Comparison of ENCODE assay signal across 7 mouse cellular contexts in the genomic region with DNA sequence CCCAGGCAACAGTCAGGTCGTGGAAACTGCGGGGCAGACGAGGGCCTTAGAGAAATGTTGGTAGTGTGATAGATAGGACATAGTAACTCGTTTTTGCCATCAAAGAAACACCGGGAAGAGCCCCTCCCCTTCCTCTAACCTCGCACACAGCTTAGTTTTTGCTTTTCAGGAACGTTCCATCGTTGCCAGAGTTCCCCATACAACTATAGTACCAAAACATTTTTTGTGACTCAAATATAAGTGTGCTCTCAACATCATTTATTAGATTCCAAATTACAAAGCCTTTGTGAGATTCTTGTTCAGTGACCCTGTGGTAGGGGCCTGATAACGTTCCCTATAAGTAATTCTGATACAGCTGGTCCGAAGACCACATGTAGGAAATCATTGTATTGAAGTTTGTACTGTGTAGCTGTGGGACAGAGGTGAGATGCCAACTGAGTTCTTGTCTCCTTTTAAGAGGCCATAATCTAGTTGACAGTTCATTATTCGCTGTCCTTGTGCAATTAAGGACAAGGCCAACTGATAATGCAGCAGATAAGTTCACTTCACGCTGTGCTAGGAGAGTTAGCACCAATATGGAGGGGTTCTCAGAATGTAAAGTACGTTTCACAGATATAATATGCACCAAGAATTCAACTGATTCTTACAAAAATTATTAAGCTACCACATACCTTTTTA. TPM values are rescaled to one million over a fixed set of nuclear protein-coding genes. Genes with fewer than 3 reads are reported as not detected.
DNase-seq lines count a peak whose midpoint lies in the region; ATAC-seq and TF ChIP-seq lines count a peak whose summit lies in the region.

No protein-coding gene starts in this region.

- no peak for ATAC-seq in lung, embryonic 14.5 days (ENCODE audit: insufficient read depth)
- no peak for ATAC-seq in embryonic facial prominence, embryonic 14.5 days (ENCODE audit: low read depth)
- ATAC-seq in intestine, postnatal 0 days, result no peak
- ATAC-seq in neural tube, embryonic 15.5 days (ENCODE audit: low FRiP score), result no peak

- H3K9ac ChIP-seq in lung, embryonic 14.5 days, result peak overlapping the region; percentile 62
- H3K9ac ChIP-seq in embryonic facial prominence, embryonic 14.5 days (ENCODE audit: low read depth, low read length), result peak overlapping the region; percentile 81
- H3K9ac ChIP-seq in intestine, postnatal 0 days (ENCODE audit: low read depth, low read length), result peak overlapping the region; percentile 57; the same call in 1 of the 2 replicates
- peak overlapping the region; percentile 78 for H3K9ac ChIP-seq in neural tube, embryonic 15.5 days (replicated peaks)

- intact Hi-C loops in left cerebral cortex, postnatal 4 days (cut with DNase I), result no loop called here

- peak overlapping the region; percentile 71 for H3K4me2 ChIP-seq in lung, embryonic 14.5 days
- H3K4me2 ChIP-seq in embryonic facial prominence, embryonic 14.5 days (ENCODE audit: low read depth, low read length), result peak overlapping the region; percentile 58
- peak overlapping the region; percentile 69 for H3K4me2 ChIP-seq in intestine, postnatal 0 days (replicated peaks; ENCODE audit: low read depth)
- peak overlapping the region; percentile 54 for H3K4me2 ChIP-seq in neural tube, embryonic 15.5 days

- H3K27ac ChIP-seq in lung, embryonic 14.5 days (ENCODE audit: low read depth), result peak overlapping the region; percentile 89
- peak overlapping the region; percentile 95 for H3K27ac ChIP-seq in embryonic facial prominence, embryonic 14.5 days (replicated peaks; ENCODE audit: low read depth, low read length)
- peak overlapping the region; percentile 74 for H3K27ac ChIP-seq in intestine, postnatal 0 days (ENCODE audit: low read depth, low read length)
- H3K27ac ChIP-seq in neural tube, embryonic 15.5 days (replicated peaks), result peak overlapping the region; percentile 99

- peaks cover 26% of the 10 kb centered on the region for H3K36me3 ChIP-seq in lung, embryonic 14.5 days (ENCODE audit: insufficient read depth)
- peaks cover 19% of the 10 kb centered on the region for H3K36me3 ChIP-seq in embryonic facial prominence, embryonic 14.5 days (ENCODE audit: control insufficient read depth, insufficient read depth, low read length)
- peaks cover 7% of the 10 kb centered on the region; the same call in 1 of the 2 replicates for H3K36me3 ChIP-seq in intestine, postnatal 0 days (ENCODE audit: control insufficient read depth, insufficient read depth)
- peaks cover 8% of the 10 kb centered on the region; the same call in 1 of the 2 replicates for H3K36me3 ChIP-seq in neural tube, embryonic 15.5 days

- H3K4me1 ChIP-seq in lung, embryonic 14.5 days (ENCODE audit: insufficient read depth), result peaks cover 23% of the 10 kb centered on the region
- H3K4me1 ChIP-seq in embryonic facial prominence, embryonic 14.5 days (ENCODE audit: control insufficient read depth, insufficient read depth, low read length), result peaks cover 30% of the 10 kb centered on the region
- H3K4me1 ChIP-seq in intestine, postnatal 0 days (replicated peaks; ENCODE audit: control insufficient read depth, insufficient read depth, low read length), result peaks cover 10% of the 10 kb centered on the region; the same call in 1 of the 2 replicates
- H3K4me1 ChIP-seq in neural tube, embryonic 15.5 days, result peaks cover 38% of the 10 kb centered on the region

- DNase-seq in lung, embryonic 14.5 days, result no peak
- no peak for DNase-seq in lung, postnatal 36 days
- no peak for DNase-seq in embryonic facial prominence, embryonic 14.5 days (ENCODE audit: low spot score)
- DNase-seq in left cerebral cortex, postnatal 4 days, result no peak
- no peak for DNase-seq in layer of hippocampus, adult 8-10 months (ENCODE audit: low spot score in 2 of 2)

- H3K4me3 ChIP-seq in lung, embryonic 14.5 days (ENCODE audit: low read depth, low read length), result peak overlapping the region; percentile 84
- H3K4me3 ChIP-seq in embryonic facial prominence, embryonic 14.5 days (ENCODE audit: low read depth, low read length), result peak overlapping the region; percentile 94
- H3K4me3 ChIP-seq in intestine, postnatal 0 days (ENCODE audit: low read depth, low read length), result peak overlapping the region; percentile 88
- peak overlapping the region; percentile 96 for H3K4me3 ChIP-seq in neural tube, embryonic 15.5 days (replicated peaks)

- 13% methylated on average over 13 of the region's 13 CpGs for WGBS in lung, embryonic 14.5 days
- WGBS in embryonic facial prominence, embryonic 14.5 days, result 22% methylated on average over 13 of the region's 13 CpGs
- WGBS in intestine, postnatal 0 days, result 12% methylated on average over 13 of the region's 13 CpGs
- 22% methylated on average over 13 of the region's 13 CpGs for WGBS in neural tube, embryonic 15.5 days

- no peak for TF ChIP-seq CTCF in lung, embryonic 14.5 days (IDR thresholded peaks at IDR 0.05; ENCODE audit: low read depth)
- TF ChIP-seq CTCF in intestine, postnatal 0 days (IDR thresholded peaks at IDR 0.05; ENCODE audit: low read depth), result no peak

- H3K27me3 ChIP-seq in lung, embryonic 14.5 days (ENCODE audit: insufficient read depth, low read length), result no peaks in the 10 kb centered on the region
- no peaks in the 10 kb centered on the region for H3K27me3 ChIP-seq in embryonic facial prominence, embryonic 14.5 days (replicated peaks; ENCODE audit: control insufficient read depth, insufficient read depth, low read length)
- H3K27me3 ChIP-seq in intestine, postnatal 0 days (replicated peaks; ENCODE audit: control insufficient read depth, insufficient read depth, low read length), result no peaks in the 10 kb centered on the region
- H3K27me3 ChIP-seq in neural tube, embryonic 15.5 days (replicated peaks), result no peaks in the 10 kb centered on the region

- H3K9me3 ChIP-seq in lung, embryonic 14.5 days (ENCODE audit: low read depth, low read length), result no peaks in the 10 kb centered on the region
- no peaks in the 10 kb centered on the region for H3K9me3 ChIP-seq in embryonic facial prominence, embryonic 14.5 days (ENCODE audit: control insufficient read depth, low read length)
- H3K9me3 ChIP-seq in intestine, postnatal 0 days (ENCODE audit: control insufficient read depth), result no peaks in the 10 kb centered on the region
- no peaks in the 10 kb centered on the region for H3K9me3 ChIP-seq in neural tube, embryonic 15.5 days (replicated peaks)

RNA-seq across cellular contexts. Expression of gene Nfe2l1, which starts 0.9 kb away (rescaled TPM):
- 34.6 and 39.5 TPM in 2 replicates for polyA plus RNA-seq in lung, embryonic 14.5 days (2014; fragmentation: Nextera tagmentation; extraction: Ambion mirVana)
- polyA plus RNA-seq in embryonic facial prominence, embryonic 14.5 days (2014; fragmentation: Nextera tagmentation; extraction: Ambion mirVana), result 54.6 and 56.0 TPM in 2 replicates
- 31.6 and 35.0 TPM in 2 replicates for polyA plus RNA-seq in intestine, postnatal 0 days (2015; fragmentation: Nextera tagmentation; extraction: Ambion mirVana)
- polyA plus RNA-seq in neural tube, embryonic 15.5 days (2015; fragmentation: Nextera tagmentation; extraction: Ambion mirVana), result 71.8 and 78.2 TPM in 2 replicates
- total RNA-seq in left cerebral cortex, postnatal 4 days (2021), result 100 to 1,000 TPM; 108 to 115 TPM
- 100 to 1,000 TPM; 234 to 271 (median 260) TPM for total RNA-seq in layer of hippocampus, adult 8-10 months (2022)

RNA-seq across cellular contexts. Expression of gene Copz2, which starts 19.0 kb away (rescaled TPM):
- 144 and 151 TPM in 2 replicates for polyA plus RNA-seq in lung, embryonic 14.5 days (2014; fragmentation: Nextera tagmentation; extraction: Ambion mirVana)
- 228 and 237 TPM in 2 replicates for polyA plus RNA-seq in embryonic facial prominence, embryonic 14.5 days (2014; fragmentation: Nextera tagmentation; extraction: Ambion mirVana)
- 46.8 and 47.6 TPM in 2 replicates for polyA plus RNA-seq in intestine, postnatal 0 days (2015; fragmentation: Nextera tagmentation; extraction: Ambion mirVana)
- polyA plus RNA-seq in neural tube, embryonic 15.5 days (2015; fragmentation: Nextera tagmentation; extraction: Ambion mirVana), result 29.2 and 42.0 TPM in 2 replicates
- 1 to 10 TPM; 4.1 to 5.9 TPM for total RNA-seq in left cerebral cortex, postnatal 4 days (2021)
- 10 to 100 TPM in 2 of 4 experiments, 1 to 10 TPM in 2; 8.2 to 11.6 (median 9.5) TPM for total RNA-seq in layer of hippocampus, adult 8-10 months (2022)

RNA-seq across cellular contexts. Expression of gene Cbx1, which starts 41.8 kb away (rescaled TPM):
- 103 and 112 TPM in 2 replicates for polyA plus RNA-seq in lung, embryonic 14.5 days (2014; fragmentation: Nextera tagmentation; extraction: Ambion mirVana)
- polyA plus RNA-seq in embryonic facial prominence, embryonic 14.5 days (2014; fragmentation: Nextera tagmentation; extraction: Ambion mirVana), result 80.2 and 82.8 TPM in 2 replicates
- 39.3 and 41.6 TPM in 2 replicates for polyA plus RNA-seq in intestine, postnatal 0 days (2015; fragmentation: Nextera tagmentation; extraction: Ambion mirVana)
- polyA plus RNA-seq in neural tube, embryonic 15.5 days (2015; fragmentation: Nextera tagmentation; extraction: Ambion mirVana), result 60.9 and 69.5 TPM in 2 replicates
- total RNA-seq in left cerebral cortex, postnatal 4 days (2021), result 10 to 100 TPM; 79.3 to 79.5 TPM
- 10 to 100 TPM; 40.1 to 52.0 (median 44.0) TPM for total RNA-seq in layer of hippocampus, adult 8-10 months (2022)

RNA-seq across cellular contexts. Expression of gene Snx11, which starts 53.3 kb away (rescaled TPM):
- 10.3 and 15.7 TPM in 2 replicates for polyA plus RNA-seq in lung, embryonic 14.5 days (2014; fragmentation: Nextera tagmentation; extraction: Ambion mirVana)
- polyA plus RNA-seq in embryonic facial prominence, embryonic 14.5 days (2014; fragmentation: Nextera tagmentation; extraction: Ambion mirVana), result 11.2 and 11.7 TPM in 2 replicates
- polyA plus RNA-seq in intestine, postnatal 0 days (2015; fragmentation: Nextera tagmentation; extraction: Ambion mirVana), result 12.0 and 15.0 TPM in 2 replicates
- 70.4 and 81.7 TPM in 2 replicates for polyA plus RNA-seq in neural tube, embryonic 15.5 days (2015; fragmentation: Nextera tagmentation; extraction: Ambion mirVana)
- total RNA-seq in left cerebral cortex, postnatal 4 days (2021), result 10 to 100 TPM; 46.3 to 50.4 TPM
- total RNA-seq in layer of hippocampus, adult 8-10 months (2022), result 10 to 100 TPM; 43.8 to 60.8 (median 54.1) TPM
